Mouse (Mus musculus) urinary bladder, postnatal 36 days (tissue): Measurements from ENCODE around the gene Atp6v1e2.

ENCODE experiments used
- DNase-seq, 2 experiments: peaks; one replicate each; pipeline ENCODE4 v3.0.0; 2022; ENCODE audit warnings: low spot score in 2 of 2, mixed read lengths in 1 of 2

The Atp6v1e2 gene

GRCm38 (mm10) chr17:86947840-86948796 lies at the start of gene Atp6v1e2:
TSS of gene Atp6v1e2 (minus strand) at chr17:86947897.
- no peak for DNase-seq

- DNase-seq = no peak
These were observed 49.6 kb upstream of the Atp6v1e2 start for GRCm38 (mm10) chr17:86997323-86997722.

- no peak for DNase-seq
These were observed 43.6 kb upstream of the Atp6v1e2 start for GRCm38 (mm10) chr17:86991306-86991705.

GRCm38 (mm10) chr17:86988601-86989184 lies 41.0 kb upstream of the Atp6v1e2 start:
- no peak for DNase-seq

GRCm38 (mm10) chr17:86988161-86988560 lies 40.5 kb upstream of the Atp6v1e2 start:
- no peak for DNase-seq

- DNase-seq = no peak
These were observed 38.9 kb upstream of the Atp6v1e2 start for GRCm38 (mm10) chr17:86986449-86987138.

GRCm38 (mm10) chr17:86982497-86982896 lies 34.8 kb upstream of the Atp6v1e2 start:
- DNase-seq = peak in 1 of 2 experiments; percentile 44

GRCm38 (mm10) chr17:86981701-86982100 lies 34.0 kb upstream of the Atp6v1e2 start:
- no peak for DNase-seq

GRCm38 (mm10) chr17:86981205-86981604 lies 33.5 kb upstream of the Atp6v1e2 start:
- no peak for DNase-seq

- DNase-seq = no peak
These were observed 30.8 kb upstream of the Atp6v1e2 start for GRCm38 (mm10) chr17:86978496-86978895.

- DNase-seq = no peak
These were observed 28.7 kb upstream of the Atp6v1e2 start for GRCm38 (mm10) chr17:86976387-86976786.

GRCm38 (mm10) chr17:86973097-86973496 lies 25.4 kb upstream of the Atp6v1e2 start:
- DNase-seq = no peak

- no peak for DNase-seq
These were observed 24.2 kb upstream of the Atp6v1e2 start for GRCm38 (mm10) chr17:86971860-86972259.

GRCm38 (mm10) chr17:86971036-86971435 lies 23.3 kb upstream of the Atp6v1e2 start:
- DNase-seq = no peak

GRCm38 (mm10) chr17:86970026-86970750 lies 22.5 kb upstream of the Atp6v1e2 start:
- DNase-seq = no peak

GRCm38 (mm10) chr17:86969582-86969981 lies 21.9 kb upstream of the Atp6v1e2 start:
- DNase-seq = no peak

GRCm38 (mm10) chr17:86968581-86968980 lies 20.9 kb upstream of the Atp6v1e2 start:
- DNase-seq = no peak

- no peak for DNase-seq
These were observed 20.1 kb upstream of the Atp6v1e2 start for GRCm38 (mm10) chr17:86967536-86968525.

GRCm38 (mm10) chr17:86967048-86967447 lies 19.4 kb upstream of the Atp6v1e2 start:
- DNase-seq = no peak

GRCm38 (mm10) chr17:86966040-86966439 lies 18.3 kb upstream of the Atp6v1e2 start:
- DNase-seq = no peak
